Mouse (Mus musculus): ENCODE results near the gene 1700017D01Rik. TPM values are rescaled to one million over a fixed set of nuclear protein-coding genes. Genes with fewer than 3 reads are reported as not detected.
A peak's percentile ranks its signal among the peaks of the same experiment; 100 is the strongest.
"Not testable (repeated sequence)": the region's sequence is repeated elsewhere in the genome, so short reads cannot be mapped to it uniquely, and the experiment has no call there.

1700017D01Rik gene
- polyA plus RNA-seq (2016; fragmentation: Nextera tagmentation; extraction: Ambion mirVana): not detected in 2 replicates

DNA sequence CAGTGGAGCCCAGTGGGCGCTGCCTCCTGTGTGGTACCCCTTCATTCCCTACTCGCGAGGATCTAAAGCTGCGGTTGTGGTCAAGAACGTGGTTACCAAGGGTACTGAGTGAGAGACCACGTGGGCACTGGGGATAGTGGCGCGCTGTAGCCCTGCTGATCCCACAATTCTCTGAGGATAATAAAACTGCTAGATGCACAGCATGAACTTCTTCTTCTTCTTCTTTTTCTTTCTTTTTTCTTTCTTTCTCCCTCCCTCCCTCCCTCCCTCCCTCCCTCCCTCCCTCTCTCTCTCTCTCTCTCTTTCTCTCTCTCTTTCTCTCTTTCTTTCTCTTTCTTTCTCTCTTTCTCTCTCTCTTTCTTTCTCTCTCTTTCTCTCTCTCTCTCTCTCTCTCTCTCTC, at the start of gene 1700017D01Rik:
1700017D01Rik (minus strand) TSS at position 101 of the 400 bp plus-strand sequence.
- not testable (repeated sequence) for H3K4me3 ChIP-seq; H3K27ac ChIP-seq; DNase-seq (ENCODE audit: low spot score); H3K27me3 ChIP-seq (ENCODE audit: insufficient read depth, poor library complexity, severe bottlenecking); H3K36me3 ChIP-seq; H3K4me1 ChIP-seq (replicated peaks); H3K9me3 ChIP-seq
- 86% methylated on average over 8 of the region's 8 CpGs for WGBS

DNA sequence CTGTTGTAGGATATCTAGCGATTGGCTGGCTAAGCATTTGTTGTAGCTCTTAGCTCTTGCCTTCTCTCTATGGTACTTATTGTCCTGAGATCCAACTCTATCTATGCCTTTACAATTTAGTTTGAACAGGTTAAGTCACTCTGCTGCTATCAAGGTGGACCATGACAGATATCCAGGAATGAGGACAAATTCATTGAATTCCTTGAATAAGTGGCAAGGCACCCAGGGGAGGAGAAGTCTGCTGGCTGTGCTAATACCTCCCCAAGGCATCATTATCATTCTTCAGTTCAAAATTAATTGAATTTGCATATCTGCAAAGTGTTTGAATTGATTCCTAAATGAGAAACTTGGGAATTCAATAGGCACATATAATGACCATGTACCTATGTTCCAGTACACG, 46.8 kb upstream of the 1700017D01Rik start:
- no peaks in the 10 kb centered on the region for H3K4me1 ChIP-seq (replicated peaks)
- no peaks in the 10 kb centered on the region for H3K36me3 ChIP-seq
- no peaks in the 10 kb centered on the region for H3K9me3 ChIP-seq
- H3K27ac ChIP-seq: no peak overlapping the region
- H3K27me3 ChIP-seq (ENCODE audit: insufficient read depth, poor library complexity, severe bottlenecking): no peaks in the 10 kb centered on the region
- H3K4me3 ChIP-seq: no peak overlapping the region
- no peak for DNase-seq (ENCODE audit: low spot score)
- 70% methylated on average over 2 of the region's 2 CpGs for WGBS

- peak; percentile 8 for DNase-seq (ENCODE audit: low spot score)
- Histone ChIP-seq H3K4me3 (no peak within 1 kb of the TSS), H3K9me3 (no peaks in the 10 kb centered on the region), H3K36me3 (no peaks in the 10 kb centered on the region), H3K27me3 (ENCODE audit: insufficient read depth, poor library complexity, severe bottlenecking) (no peaks in the 10 kb centered on the region), H3K27ac (no peak within 1 kb of the TSS), H3K4me1 (replicated peaks) (no peaks in the 10 kb centered on the region)
- WGBS: 32% methylated on average over 10 of the region's 10 CpGs
Observed at GRCm38 (mm10) chr19:11165172-11165571, 34.5 kb upstream of the 1700017D01Rik start, which contains the start of gene 1700025F22Rik. TSS of gene 1700025F22Rik (minus strand) at chr19:11165320.

- not testable (repeated sequence) for H3K4me1 ChIP-seq (replicated peaks); H3K27me3 ChIP-seq (ENCODE audit: insufficient read depth, poor library complexity, severe bottlenecking); H3K9me3 ChIP-seq; H3K36me3 ChIP-seq; DNase-seq (ENCODE audit: low spot score); H3K27ac ChIP-seq; H3K4me3 ChIP-seq
- WGBS: 84% methylated on average over 6 of the region's 6 CpGs
Observed at GRCm38 (mm10) chr19:11157890-11158289, 27.2 kb upstream of the 1700017D01Rik start.

- DNase-seq (ENCODE audit: low spot score): no peak
- Histone ChIP-seq H3K9me3 (no peaks in the 10 kb centered on the region), H3K27me3 (ENCODE audit: insufficient read depth, poor library complexity, severe bottlenecking) (no peaks in the 10 kb centered on the region), H3K36me3 (no peaks in the 10 kb centered on the region), H3K27ac (no peak overlapping the region), H3K4me3 (no peak overlapping the region), H3K4me1 (replicated peaks) (no peaks in the 10 kb centered on the region)
- WGBS: 79% methylated on average over 4 of the region's 4 CpGs
Observed at GRCm38 (mm10) chr19:11135336-11135735, 4.7 kb upstream of the 1700017D01Rik start.

DNA sequence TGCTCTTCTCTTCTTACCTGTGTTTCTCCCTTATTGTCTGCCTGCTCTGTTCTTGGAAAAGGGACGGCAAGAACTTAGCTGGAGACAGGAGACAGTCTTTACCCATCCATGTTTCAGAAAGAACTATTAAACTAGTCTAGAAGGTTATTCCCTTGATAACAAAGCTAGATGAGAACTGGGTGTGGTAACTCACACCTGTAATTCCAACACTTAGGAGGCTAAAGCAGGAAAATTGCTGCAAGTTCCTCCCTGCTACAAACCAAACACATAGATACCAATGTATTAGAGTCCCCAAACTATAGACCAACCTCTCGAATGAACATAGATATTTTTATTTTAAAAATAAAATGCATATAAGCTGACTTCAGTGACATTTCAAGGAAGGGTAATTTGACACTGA, 4.2 kb upstream of the 1700017D01Rik start:
- no peak overlapping the region for H3K27ac ChIP-seq
- H3K9me3 ChIP-seq: no peaks in the 10 kb centered on the region
- 93% methylated on average over 2 of the region's 2 CpGs for WGBS
- H3K4me1 ChIP-seq (replicated peaks): no peaks in the 10 kb centered on the region
- no peaks in the 10 kb centered on the region for H3K27me3 ChIP-seq (ENCODE audit: insufficient read depth, poor library complexity, severe bottlenecking)
- no peak overlapping the region for H3K4me3 ChIP-seq
- no peak for DNase-seq (ENCODE audit: low spot score)
- H3K36me3 ChIP-seq: no peaks in the 10 kb centered on the region

- H3K27ac ChIP-seq: no peak overlapping the region
- no peak for DNase-seq (ENCODE audit: low spot score)
- 85% methylated on average over 1 of the region's 1 CpGs for WGBS
Observed at GRCm38 (mm10) chr19:11129702-11130101, 974 bp downstream of the 1700017D01Rik start.

GRCm38 (mm10) chr19:11121016-11121420, 9.7 kb downstream of the 1700017D01Rik start:
- peak overlapping the region; percentile 47 for H3K4me3 ChIP-seq
- H3K4me1 ChIP-seq (replicated peaks); H3K36me3 ChIP-seq; H3K27me3 ChIP-seq (ENCODE audit: insufficient read depth, poor library complexity, severe bottlenecking): not testable (repeated sequence)
- peak overlapping the region; percentile 72 for H3K27ac ChIP-seq
- DNase-seq (ENCODE audit: low spot score): peak; percentile 42
- H3K9me3 ChIP-seq: peaks cover 15% of the 10 kb centered on the region; the same call in 1 of the 2 replicates
- 5% methylated on average over 17 of the region's 38 CpGs for WGBS

More at GRCm38 (mm10) chr19:11129702-11130101, 974 bp downstream of the 1700017D01Rik start:
- no peaks in the 10 kb centered on the region for H3K27me3 ChIP-seq (ENCODE audit: insufficient read depth, poor library complexity, severe bottlenecking)
- H3K36me3 ChIP-seq: no peaks in the 10 kb centered on the region
- H3K4me1 ChIP-seq (replicated peaks): no peaks in the 10 kb centered on the region
- H3K9me3 ChIP-seq: peaks cover 7% of the 10 kb centered on the region; the same call in 1 of the 2 replicates
- H3K4me3 ChIP-seq: no peak overlapping the region

- Histone ChIP-seq H3K9me3 (peaks cover 5% of the 10 kb centered on the region; the same call in 1 of the 2 replicates), H3K4me1 (replicated peaks) (no peaks in the 10 kb centered on the region), H3K4me3 (no peak overlapping the region), H3K36me3 (no peaks in the 10 kb centered on the region), H3K27ac (no peak overlapping the region), H3K27me3 (ENCODE audit: insufficient read depth, poor library complexity, severe bottlenecking) (peaks cover 9% of the 10 kb centered on the region; the same call in 1 of the 2 replicates)
- WGBS: 80% methylated on average over 2 of the region's 2 CpGs
- no peak for DNase-seq (ENCODE audit: low spot score)
Observed at GRCm38 (mm10) chr19:11119338-11119737, 11.3 kb downstream of the 1700017D01Rik start.

GRCm38 (mm10) chr19:11107746-11108145, 22.9 kb downstream of the 1700017D01Rik start:
- Histone ChIP-seq H3K9me3 (no peaks in the 10 kb centered on the region), H3K4me1 (replicated peaks) (no peaks in the 10 kb centered on the region), H3K4me3 (no peak overlapping the region), H3K27ac (no peak overlapping the region), H3K27me3 (ENCODE audit: insufficient read depth, poor library complexity, severe bottlenecking) (no peaks in the 10 kb centered on the region), H3K36me3 (no peaks in the 10 kb centered on the region)
- 89% methylated on average over 3 of the region's 3 CpGs for WGBS
- no peak for DNase-seq (ENCODE audit: low spot score)

GRCm38 (mm10) chr19:11101880-11102279, 28.8 kb downstream of the 1700017D01Rik start:
- WGBS: 85% methylated on average over 1 of the region's 1 CpGs

DNA sequence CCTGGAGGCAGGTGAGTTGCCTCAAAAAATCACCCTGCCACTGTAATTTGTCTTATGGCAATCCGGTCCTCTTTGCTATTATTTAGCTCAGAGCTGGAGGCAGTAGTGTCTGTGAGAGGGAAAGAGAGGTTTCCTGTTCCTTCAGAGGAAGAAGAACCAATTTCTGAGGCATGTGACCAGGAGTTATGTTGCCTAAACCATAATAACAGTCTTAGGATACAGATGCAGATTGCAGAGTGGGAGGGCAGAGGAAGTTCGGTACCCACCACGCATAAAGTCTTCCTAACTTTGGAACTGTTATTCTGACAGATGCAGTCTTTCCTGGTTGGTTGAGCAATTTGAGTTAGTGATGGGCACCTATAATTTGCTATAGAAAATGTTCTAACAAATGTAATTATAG, 32.3 kb downstream of the 1700017D01Rik start:
- Histone ChIP-seq H3K27ac (no peak overlapping the region), H3K9me3 (no peaks in the 10 kb centered on the region), H3K36me3 (no peaks in the 10 kb centered on the region), H3K27me3 (ENCODE audit: insufficient read depth, poor library complexity, severe bottlenecking) (peaks cover 4% of the 10 kb centered on the region), H3K4me3 (no peak overlapping the region), H3K4me1 (replicated peaks) (no peaks in the 10 kb centered on the region)
- no peak for DNase-seq (ENCODE audit: low spot score)
- 79% methylated on average over 3 of the region's 3 CpGs for WGBS

More at GRCm38 (mm10) chr19:11101880-11102279, 28.8 kb downstream of the 1700017D01Rik start:
- Histone ChIP-seq H3K27ac (no peak overlapping the region), H3K9me3 (no peaks in the 10 kb centered on the region), H3K36me3 (no peaks in the 10 kb centered on the region), H3K27me3 (ENCODE audit: insufficient read depth, poor library complexity, severe bottlenecking) (no peaks in the 10 kb centered on the region), H3K4me1 (replicated peaks) (no peaks in the 10 kb centered on the region), H3K4me3 (no peak overlapping the region)
- no peak for DNase-seq (ENCODE audit: low spot score)

GRCm38 (mm10) chr19:11092131-11092530, 38.5 kb downstream of the 1700017D01Rik start:
- H3K4me1 ChIP-seq (replicated peaks): not testable (repeated sequence)
- DNase-seq (ENCODE audit: low spot score): peak; percentile 3
- WGBS: 5% methylated on average over 50 of the region's 50 CpGs

GRCm38 (mm10) chr19:11080934-11081333, 49.7 kb downstream of the 1700017D01Rik start, which contains the start of gene Ms4a8a:
TSS of gene Ms4a8a (minus strand) at chr19:11081102.
- Histone ChIP-seq H3K4me3 (no peak within 1 kb of the TSS), H3K36me3 (no peaks in the 10 kb centered on the region), H3K4me1 (replicated peaks) (no peaks in the 10 kb centered on the region), H3K27ac (no peak within 1 kb of the TSS), H3K9me3 (no peaks in the 10 kb centered on the region), H3K27me3 (ENCODE audit: insufficient read depth, poor library complexity, severe bottlenecking) (no peaks in the 10 kb centered on the region)
- 85% methylated on average over 4 of the region's 4 CpGs for WGBS
- no peak for DNase-seq (ENCODE audit: low spot score)

More at GRCm38 (mm10) chr19:11092131-11092530, 38.5 kb downstream of the 1700017D01Rik start:
- H3K9me3 ChIP-seq, H3K27ac ChIP-seq, H3K36me3 ChIP-seq: not testable (repeated sequence)
- peak overlapping the region; percentile 44 for H3K4me3 ChIP-seq
- peaks cover 25% of the 10 kb centered on the region for H3K27me3 ChIP-seq (ENCODE audit: insufficient read depth, poor library complexity, severe bottlenecking)

Data from hindbrain, embryonic 10.5 days (tissue).